Mouse (Mus musculus) embryonic facial prominence, embryonic 12.5 days (tissue): ENCODE results near the gene Qpctl. TPM values are rescaled to one million over a fixed set of nuclear protein-coding genes. Genes with fewer than 3 reads are reported as not detected.
A peak's percentile ranks its signal among the peaks of the same experiment; 100 is the strongest.

ENCODE experiments used
- ATAC-seq: fragments of 200-750 bp; cut with Nextera tagmentation; 2 replicates; pipeline ENCODE4 v1.8.0; 2017; ENCODE audit not compliant: insufficient number of reproducible peaks, insufficient read depth, low FRiP score, low TSS enrichment
- H3K27ac ChIP-seq: fragments of 300-500 bp; sonication (generic); 2 replicates; pipeline ENCODE4 v1.5.1; 2016; ENCODE audit warnings: mild to moderate bottlenecking
- H3K27me3 ChIP-seq: fragments of 300-500 bp; sonication (generic); 2 replicates; pipeline ENCODE4 v1.6.1; 2016; ENCODE audit warnings: mild to moderate bottlenecking, moderate library complexity
- H3K36me3 ChIP-seq: fragments of 300-500 bp; sonication (generic); 2 replicates; pipeline ENCODE4 v1.6.1; 2016; ENCODE audit warnings: mild to moderate bottlenecking
- H3K4me1 ChIP-seq: fragments of 300-500 bp; sonication (generic); 2 replicates; pipeline ENCODE4 v1.6.1; 2016
- H3K4me2 ChIP-seq: fragments of 300-500 bp; sonication (generic); replicated peaks from 2 replicates; pipeline ENCODE4 v1.6.1; 2016; ENCODE audit warnings: mild to moderate bottlenecking, moderate library complexity
- H3K4me3 ChIP-seq: fragments of 300-500 bp; sonication (generic); 2 replicates; pipeline ENCODE4 v1.5.1; 2016; ENCODE audit warnings: mild to moderate bottlenecking
- H3K9ac ChIP-seq: fragments of 300-500 bp; sonication (generic); 2 replicates; pipeline ENCODE4 v1.6.1; 2016; ENCODE audit warnings: mild to moderate bottlenecking, moderate library complexity
- H3K9me3 ChIP-seq: fragments of 300-500 bp; sonication (generic); 2 replicates; pipeline ENCODE4 v1.6.1; 2016; ENCODE audit warnings: mild to moderate bottlenecking, moderate library complexity
- WGBS: fragments of 180-500 bp; shearing (Covaris S2); methylation state at CpG from one replicate; pipeline ENCODE4 v1.1.7; 2016; 5-methylcytosine and 5-hydroxymethylcytosine counted together
- polyA plus RNA-seq: library from polyadenylated mRNA; unstranded; fragments of >200 nt; fragmentation: Nextera tagmentation; extraction: Ambion mirVana; gene quantifications from 2 replicates; pipeline ENCODE4 v1.2.1, GENCODE M21; 2016

The Qpctl gene
- polyA plus RNA-seq: 16.7 and 17.4 TPM in 2 replicates

DNA sequence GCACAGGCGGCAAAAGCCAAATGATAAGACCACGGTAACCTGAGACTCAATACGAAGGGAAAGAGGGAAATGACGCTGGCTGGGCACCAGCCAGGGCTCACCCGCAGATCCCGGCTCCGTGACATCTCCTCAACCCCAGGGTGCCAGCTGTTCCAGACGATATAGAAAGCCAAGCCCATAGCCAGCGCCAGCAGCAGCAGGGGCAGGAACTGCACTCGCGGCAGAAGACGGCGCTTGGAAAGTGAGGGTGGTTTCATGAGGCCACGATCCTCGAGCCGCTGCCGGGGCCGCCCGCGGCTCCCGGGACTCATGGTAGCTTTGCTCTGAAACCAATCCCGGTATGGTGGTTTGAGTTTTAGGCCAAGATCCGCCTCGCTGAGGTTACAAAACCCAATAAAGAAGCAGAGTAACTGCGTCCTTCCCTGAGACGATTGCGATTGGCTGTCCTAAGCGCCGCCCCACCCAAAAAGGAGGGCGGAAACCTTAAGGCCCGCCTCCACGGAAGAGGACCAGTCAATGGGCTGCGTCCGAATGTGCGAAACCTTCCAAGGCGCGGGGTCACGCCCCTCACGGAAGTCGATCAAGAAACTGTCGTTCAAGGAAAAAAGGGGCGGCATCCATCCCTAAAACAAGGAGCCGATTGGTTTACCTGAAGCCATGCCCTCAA lies at the start of gene Qpctl:
Qpctl (minus strand) TSS at position 417 of the 667 bp plus-strand sequence.
- peak within 1 kb of the TSS; percentile 76 for H3K9ac ChIP-seq
- H3K27me3 ChIP-seq: no peaks in the 10 kb centered on the region
- WGBS: under 1% methylated on average over 43 of the region's 43 CpGs
- peak within 1 kb of the TSS; percentile 78 for H3K27ac ChIP-seq
- peaks cover 28% of the 10 kb centered on the region for H3K36me3 ChIP-seq
- ATAC-seq: peak; percentile 95
- peak within 1 kb of the TSS; percentile 79 for H3K4me2 ChIP-seq
- H3K4me1 ChIP-seq: peaks cover 16% of the 10 kb centered on the region
- H3K4me3 ChIP-seq: peak within 1 kb of the TSS; percentile 79
- no peaks in the 10 kb centered on the region for H3K9me3 ChIP-seq

DNA sequence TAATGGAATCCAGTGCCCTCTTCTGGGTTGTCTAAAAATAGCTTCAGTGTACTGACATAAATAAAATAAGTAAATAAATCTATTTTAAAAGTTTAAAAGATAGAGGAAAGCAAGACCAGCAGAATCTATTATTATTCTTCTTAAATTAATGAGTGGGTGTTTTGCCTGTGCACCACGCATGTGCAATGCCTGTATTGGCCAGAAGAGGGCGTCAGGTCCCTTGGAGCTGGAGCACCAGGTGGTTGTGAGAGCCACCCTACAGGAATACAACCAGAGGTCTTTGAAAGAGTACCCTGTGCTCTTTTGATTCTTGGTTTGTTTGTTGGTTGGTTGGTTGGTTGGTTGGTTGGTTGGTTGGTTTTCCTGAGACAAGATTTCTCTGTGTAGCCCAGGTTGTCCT lies 48.9 kb upstream of the Qpctl start:
- H3K27me3 ChIP-seq: no peaks in the 10 kb centered on the region
- no peak overlapping the region for H3K27ac ChIP-seq
- H3K36me3 ChIP-seq: peaks cover 41% of the 10 kb centered on the region
- peaks cover 6% of the 10 kb centered on the region; the same call in 1 of the 2 replicates for H3K9me3 ChIP-seq
- no peak overlapping the region for H3K9ac ChIP-seq
- 43% methylated on average over 2 of the region's 2 CpGs for WGBS
- H3K4me2 ChIP-seq: no peak overlapping the region
- H3K4me3 ChIP-seq: no peak overlapping the region
- no peaks in the 10 kb centered on the region for H3K4me1 ChIP-seq
- ATAC-seq: no peak

DNA sequence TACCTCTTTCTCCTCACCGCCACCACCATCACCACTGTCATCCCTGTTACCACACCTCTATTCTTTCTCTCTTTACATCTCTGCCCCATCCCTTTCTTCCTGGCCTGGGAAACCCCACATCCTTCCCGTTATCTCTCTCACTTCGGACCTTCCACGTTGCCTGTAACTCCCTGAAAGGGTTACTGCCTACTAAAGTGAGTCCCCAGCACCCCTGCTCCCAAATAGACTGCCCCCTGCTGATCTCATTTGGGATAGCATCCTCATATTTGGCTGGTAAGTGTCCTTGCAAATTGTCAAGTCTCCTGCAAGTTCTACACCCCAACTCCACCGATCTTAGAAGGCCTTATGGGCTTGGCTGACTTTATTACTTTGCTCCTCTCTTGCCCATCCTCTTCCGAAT lies 47.6 kb upstream of the Qpctl start:
- H3K27ac ChIP-seq: no peak overlapping the region
- ATAC-seq: no peak
- no peak overlapping the region for H3K4me2 ChIP-seq
- no peak overlapping the region for H3K4me3 ChIP-seq
- H3K36me3 ChIP-seq: peaks cover 44% of the 10 kb centered on the region
- 61% methylated on average over 6 of the region's 6 CpGs for WGBS
- no peaks in the 10 kb centered on the region for H3K27me3 ChIP-seq
- H3K9ac ChIP-seq: no peak overlapping the region
- no peaks in the 10 kb centered on the region for H3K4me1 ChIP-seq
- peaks cover 6% of the 10 kb centered on the region; the same call in 1 of the 2 replicates for H3K9me3 ChIP-seq

DNA sequence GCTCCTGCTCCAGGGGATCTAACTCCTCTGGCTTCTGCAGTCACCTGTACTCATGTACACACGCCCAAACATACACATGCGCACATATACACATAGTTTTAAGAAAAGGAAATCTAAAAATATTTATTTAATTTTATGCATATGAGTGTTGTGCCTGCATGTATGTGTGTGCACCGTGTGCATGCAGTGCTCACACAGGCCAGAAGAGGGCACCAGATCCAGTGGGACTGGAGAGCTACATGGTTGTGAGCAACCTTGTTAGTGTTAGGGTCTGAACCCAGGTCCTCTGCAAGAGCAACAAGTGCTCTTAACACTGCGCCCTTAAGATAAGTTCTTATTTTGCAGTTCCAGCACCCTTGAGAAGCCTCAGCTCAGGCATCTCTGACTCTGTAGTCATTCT lies 45.6 kb upstream of the Qpctl start:
- H3K4me1 ChIP-seq: no peaks in the 10 kb centered on the region
- WGBS: 96% methylated on average over 4 of the region's 4 CpGs

DNA sequence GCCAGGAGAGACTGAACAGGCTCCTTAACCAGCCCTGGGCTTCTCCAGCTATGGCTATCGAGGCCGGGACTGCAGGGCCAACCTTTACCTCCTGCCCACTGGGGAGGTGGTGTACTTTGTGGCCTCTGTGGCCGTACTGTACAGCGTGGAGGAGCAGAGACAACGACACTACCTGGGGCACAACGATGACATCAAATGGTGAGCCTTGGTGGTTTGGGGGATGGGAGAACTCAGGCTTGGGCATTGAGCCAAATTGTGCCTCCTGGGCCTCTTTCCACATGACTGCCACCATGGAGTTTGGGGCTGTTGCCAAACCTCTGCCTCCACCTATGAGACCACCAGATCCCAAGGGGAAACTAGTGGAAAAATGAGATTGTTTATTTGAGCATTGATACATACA lies 35.7 kb upstream of the Qpctl start:
- WGBS: 78% methylated on average over 6 of the region's 6 CpGs
- Histone ChIP-seq H3K4me1 (peaks cover 16% of the 10 kb centered on the region), H3K27ac (peak overlapping the region; percentile 64; the same call in 1 of the 2 replicates), H3K27me3 (peaks cover 11% of the 10 kb centered on the region), H3K9ac (no peak overlapping the region), H3K36me3 (peaks cover 18% of the 10 kb centered on the region; the same call in 1 of the 2 replicates), H3K9me3 (no peaks in the 10 kb centered on the region), H3K4me3 (no peak overlapping the region), H3K4me2 (no peak overlapping the region)
- ATAC-seq: no peak

More for the DNA sequence above, 45.6 kb upstream of the Qpctl start:
- no peak for ATAC-seq
- Histone ChIP-seq H3K27ac (no peak overlapping the region), H3K9me3 (peaks cover 6% of the 10 kb centered on the region; the same call in 1 of the 2 replicates), H3K36me3 (peaks cover 52% of the 10 kb centered on the region), H3K27me3 (no peaks in the 10 kb centered on the region), H3K9ac (no peak overlapping the region), H3K4me3 (no peak overlapping the region), H3K4me2 (no peak overlapping the region)

DNA sequence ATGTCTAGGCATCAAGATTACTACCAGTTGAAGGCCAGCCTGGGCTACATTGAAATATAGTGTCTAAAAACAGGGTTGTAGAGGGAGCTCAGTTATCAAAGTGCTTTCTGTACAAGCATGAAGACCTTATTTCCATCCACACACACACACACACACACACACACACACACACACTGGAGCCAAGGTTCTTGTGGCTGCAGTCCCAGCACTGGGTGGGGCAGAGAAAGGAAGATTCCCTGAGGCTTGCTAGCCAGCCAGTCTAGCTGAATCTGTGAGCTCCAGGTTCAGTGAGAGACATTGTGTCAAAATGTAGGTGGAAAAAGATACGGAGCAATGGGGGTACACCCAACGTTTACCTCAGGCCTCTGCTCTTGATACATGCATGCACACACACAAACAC lies 35.2 kb upstream of the Qpctl start:
- Histone ChIP-seq H3K36me3 (peaks cover 16% of the 10 kb centered on the region; the same call in 1 of the 2 replicates), H3K9ac (no peak overlapping the region), H3K4me1 (peaks cover 16% of the 10 kb centered on the region), H3K27ac (peak overlapping the region; percentile 64; the same call in 1 of the 2 replicates), H3K27me3 (peaks cover 16% of the 10 kb centered on the region), H3K9me3 (no peaks in the 10 kb centered on the region), H3K4me3 (no peak overlapping the region), H3K4me2 (no peak overlapping the region)
- no peak for ATAC-seq
- 89% methylated on average over 2 of the region's 2 CpGs for WGBS

DNA sequence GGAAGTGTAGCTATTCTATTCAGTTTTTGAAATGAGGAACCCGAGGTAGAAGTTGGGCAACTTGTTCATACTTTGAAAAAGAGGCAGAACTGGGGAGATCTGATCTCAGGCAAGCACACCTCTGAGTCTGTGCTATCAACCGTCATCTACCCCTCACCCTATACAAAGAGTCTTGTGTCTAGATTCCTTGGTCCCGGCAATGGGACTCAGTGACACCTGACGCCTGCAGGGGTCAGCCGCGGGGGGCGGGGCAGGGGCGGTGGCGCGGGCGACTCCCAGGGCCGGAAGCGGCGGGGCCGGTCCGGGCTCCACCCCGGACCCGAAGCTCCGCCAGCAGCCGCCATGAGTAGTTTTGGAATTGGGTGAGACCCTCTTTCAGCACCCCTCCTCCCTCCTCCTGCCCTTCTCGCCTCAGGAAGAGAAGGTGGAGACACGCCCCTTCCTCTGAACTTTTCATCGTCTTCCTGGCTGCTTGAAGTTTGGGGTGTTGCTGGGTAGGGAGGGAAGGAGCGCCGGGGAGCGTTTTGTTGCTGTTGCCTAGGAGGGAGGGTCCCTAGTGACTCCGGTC lies 31.9 kb upstream of the Qpctl start:
- Histone ChIP-seq H3K4me1 (peaks cover 26% of the 10 kb centered on the region), H3K4me3 (peak overlapping the region; percentile 46), H3K9me3 (peaks cover 6% of the 10 kb centered on the region; the same call in 1 of the 2 replicates), H3K36me3 (0 out of 2 replicates have a peak, but pooled peaks cover 1% of the 10 kb centered on the region), H3K27ac (no peak overlapping the region), H3K4me2 (peak overlapping the region; percentile 57), H3K9ac (peak overlapping the region; percentile 34), H3K27me3 (peaks cover 49% of the 10 kb centered on the region)
- 1% methylated on average over 26 of the region's 27 CpGs for WGBS
- ATAC-seq: no peak

DNA sequence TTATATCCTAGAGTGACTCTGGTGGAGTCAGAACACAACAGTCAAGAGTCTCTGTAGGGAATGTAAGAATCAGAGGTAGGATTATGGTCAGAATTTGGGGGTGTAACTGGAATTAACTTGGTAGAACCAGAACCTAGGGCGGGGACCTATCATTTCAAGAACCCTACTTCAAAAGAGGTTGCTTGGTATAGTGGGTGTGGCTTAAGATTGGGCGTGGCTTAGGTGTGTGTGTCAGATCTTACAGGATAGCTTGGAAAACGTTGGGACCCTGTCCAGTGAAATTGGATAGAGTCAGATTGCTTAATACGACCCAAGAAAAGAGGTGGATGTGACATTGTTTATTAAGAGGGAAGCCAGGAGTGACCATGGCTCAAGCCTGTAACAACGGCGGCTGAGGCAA lies 30.8 kb upstream of the Qpctl start:
- peaks cover 57% of the 10 kb centered on the region for H3K27me3 ChIP-seq
- H3K36me3 ChIP-seq: no peaks in the 10 kb centered on the region
- no peak overlapping the region for H3K4me3 ChIP-seq
- H3K9ac ChIP-seq: no peak overlapping the region
- WGBS: 38% methylated on average over 6 of the region's 6 CpGs
- no peak overlapping the region for H3K27ac ChIP-seq
- ATAC-seq: no peak
- peaks cover 27% of the 10 kb centered on the region for H3K4me1 ChIP-seq
- H3K9me3 ChIP-seq: peaks cover 10% of the 10 kb centered on the region; the same call in 1 of the 2 replicates
- H3K4me2 ChIP-seq: peak overlapping the region; percentile 48; the same call in 1 of the 2 replicates

DNA sequence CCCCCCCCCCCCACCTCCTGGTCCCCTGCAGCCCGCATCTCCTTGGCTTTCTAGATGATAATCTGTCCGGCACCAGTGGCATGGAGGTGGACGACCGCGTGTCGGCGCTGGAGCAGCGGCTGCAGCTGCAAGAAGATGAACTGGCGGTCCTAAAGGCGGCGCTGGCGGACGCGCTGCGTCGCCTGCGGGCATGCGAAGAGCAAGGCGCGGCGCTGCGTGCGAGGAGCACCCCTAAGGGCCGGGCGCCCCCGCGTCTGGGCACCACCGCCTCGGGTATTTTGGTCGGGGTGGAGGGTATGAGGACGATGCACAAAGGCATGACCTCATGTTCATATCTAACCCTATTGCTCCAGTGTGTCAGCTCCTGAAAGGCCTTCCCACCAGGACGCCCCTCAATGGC lies 30.1 kb upstream of the Qpctl start:
- Histone ChIP-seq H3K4me1 (peaks cover 21% of the 10 kb centered on the region), H3K27me3 (peaks cover 61% of the 10 kb centered on the region), H3K36me3 (no peaks in the 10 kb centered on the region), H3K27ac (no peak overlapping the region), H3K4me3 (peak overlapping the region; percentile 20), H3K9me3 (peaks cover 10% of the 10 kb centered on the region; the same call in 1 of the 2 replicates), H3K4me2 (peak overlapping the region; percentile 48), H3K9ac (no peak overlapping the region; the same call in 1 of the 2 replicates)
- under 1% methylated on average over 31 of the region's 32 CpGs for WGBS
- ATAC-seq: no peak

DNA sequence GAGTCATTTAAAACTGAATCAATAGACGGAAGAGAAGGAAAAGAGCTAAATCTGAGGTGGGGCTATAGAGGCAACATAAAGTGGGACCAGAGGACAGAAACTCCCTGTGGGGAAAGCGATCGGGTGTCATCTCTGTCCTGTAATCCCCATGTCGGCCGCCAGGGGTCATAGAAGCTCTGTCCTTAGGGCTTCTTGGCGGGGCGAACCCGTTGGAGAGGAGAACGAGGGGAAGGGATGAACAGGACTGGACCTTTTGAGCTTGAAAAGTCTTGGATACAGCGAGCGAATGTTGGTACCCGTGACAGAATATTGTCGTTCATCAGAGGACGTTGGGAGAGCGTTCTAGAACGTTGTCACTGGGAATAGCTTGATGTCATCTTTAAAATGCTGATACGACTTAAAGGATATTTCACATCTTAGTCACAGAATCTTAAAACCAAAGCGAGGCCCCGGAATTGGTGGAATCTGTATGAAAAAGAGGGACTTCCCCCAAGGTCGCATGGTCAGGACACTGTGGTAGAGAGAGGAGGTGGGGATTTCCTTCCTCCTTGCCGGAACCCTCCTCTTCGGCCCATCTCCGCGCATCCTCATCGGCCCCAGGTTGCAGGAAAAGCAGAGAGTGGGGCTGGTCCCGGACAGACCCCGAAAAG lies 29.5 kb upstream of the Qpctl start:
- H3K36me3 ChIP-seq: no peaks in the 10 kb centered on the region
- H3K9ac ChIP-seq: no peak overlapping the region; the same call in 1 of the 2 replicates
- ATAC-seq: no peak
- peak overlapping the region; percentile 48 for H3K4me2 ChIP-seq
- no peak overlapping the region for H3K27ac ChIP-seq
- H3K4me1 ChIP-seq: peaks cover 21% of the 10 kb centered on the region
- H3K9me3 ChIP-seq: peaks cover 10% of the 10 kb centered on the region; the same call in 1 of the 2 replicates
- H3K4me3 ChIP-seq: peak overlapping the region; percentile 20
- H3K27me3 ChIP-seq: peaks cover 61% of the 10 kb centered on the region
- 6% methylated on average over 27 of the region's 27 CpGs for WGBS

DNA sequence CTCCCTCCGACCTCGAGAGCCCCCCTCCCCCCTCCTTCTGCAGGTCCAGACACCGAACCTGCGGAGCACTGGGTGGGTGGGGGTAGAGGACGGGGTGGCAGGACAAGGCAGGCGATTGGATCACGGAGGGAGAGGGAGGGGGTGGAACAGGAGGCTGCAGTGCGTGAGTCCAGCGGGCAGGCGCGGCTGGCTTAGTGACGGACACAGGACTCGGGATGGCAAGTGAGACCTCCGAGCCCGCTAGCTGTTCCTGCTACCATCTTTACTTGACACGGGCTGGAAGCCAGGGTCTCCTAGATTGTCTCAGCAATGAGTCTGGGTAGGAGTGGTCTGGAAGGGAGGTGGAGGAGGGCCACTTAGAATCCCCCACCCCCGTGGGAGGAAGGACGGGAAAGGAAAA lies 28.9 kb upstream of the Qpctl start:
- H3K27ac ChIP-seq: no peak overlapping the region
- ATAC-seq: no peak
- H3K36me3 ChIP-seq: no peaks in the 10 kb centered on the region
- WGBS: 7% methylated on average over 17 of the region's 18 CpGs
- peaks cover 21% of the 10 kb centered on the region for H3K4me1 ChIP-seq
- H3K9me3 ChIP-seq: peaks cover 10% of the 10 kb centered on the region; the same call in 1 of the 2 replicates
- H3K4me2 ChIP-seq: peak overlapping the region; percentile 30; the same call in 1 of the 2 replicates
- peak overlapping the region; percentile 11; the same call in 1 of the 2 replicates for H3K4me3 ChIP-seq
- H3K27me3 ChIP-seq: peaks cover 61% of the 10 kb centered on the region
- no peak overlapping the region for H3K9ac ChIP-seq
